Mouse (Mus musculus): Measurements from ENCODE around the gene Topbp1. TPM values are rescaled to one million over a fixed set of nuclear protein-coding genes. Genes with fewer than 3 reads are reported as not detected.
A peak's percentile ranks its signal among the peaks of the same experiment; 100 is the strongest.
"Not testable (repeated sequence)": the region's sequence is repeated elsewhere in the genome, so short reads cannot be mapped to it uniquely, and the experiment has no call there.

Gene Topbp1
- total RNA-seq, 2 experiments from 2014 or later = 14.7 to 24.8 TPM

- DNase-seq (ENCODE audit: low spot score in 2 of 2) = no peak
These were observed 43.8 kb downstream of the Topbp1 start for GRCm38 (mm10) chr9:103348791-103349190.

DNA sequence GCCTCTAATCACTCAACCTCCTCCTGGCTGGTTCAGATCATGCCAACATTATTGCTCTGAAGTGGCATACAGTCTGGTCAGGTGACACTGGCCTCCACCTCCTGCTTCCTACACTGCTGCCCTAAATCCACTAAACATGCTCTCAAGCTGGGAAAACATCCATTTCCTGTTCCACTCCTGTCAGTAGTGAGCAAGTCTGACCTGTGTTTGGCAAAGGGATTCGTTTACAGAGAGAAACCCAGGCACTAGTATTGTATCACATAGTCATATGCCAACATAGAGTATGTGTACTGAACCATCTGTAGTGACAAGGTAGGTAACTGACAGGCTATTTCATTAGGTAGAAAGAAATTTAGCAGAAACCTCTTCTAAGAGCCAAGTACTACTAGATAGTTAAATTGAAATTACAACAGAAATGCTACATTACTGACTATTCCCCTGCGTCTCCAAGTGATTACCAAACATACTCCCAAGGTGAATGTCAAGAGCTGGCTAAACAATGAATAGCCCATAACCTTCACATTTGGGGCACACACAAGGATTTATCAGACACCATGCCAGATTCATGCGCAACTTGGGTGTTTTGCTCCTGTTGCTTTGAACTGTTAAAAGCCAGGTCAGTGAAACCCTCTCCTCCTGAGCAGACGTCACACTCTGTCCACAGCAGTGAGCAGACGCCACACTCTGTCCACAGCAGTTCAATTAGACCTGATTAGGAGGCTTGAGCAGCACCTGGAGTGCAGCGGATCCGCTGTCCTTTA lies 48.7 kb downstream of the Topbp1 start:
- DNase-seq (ENCODE audit: low spot score in 2 of 2) = not testable (repeated sequence)

DNA sequence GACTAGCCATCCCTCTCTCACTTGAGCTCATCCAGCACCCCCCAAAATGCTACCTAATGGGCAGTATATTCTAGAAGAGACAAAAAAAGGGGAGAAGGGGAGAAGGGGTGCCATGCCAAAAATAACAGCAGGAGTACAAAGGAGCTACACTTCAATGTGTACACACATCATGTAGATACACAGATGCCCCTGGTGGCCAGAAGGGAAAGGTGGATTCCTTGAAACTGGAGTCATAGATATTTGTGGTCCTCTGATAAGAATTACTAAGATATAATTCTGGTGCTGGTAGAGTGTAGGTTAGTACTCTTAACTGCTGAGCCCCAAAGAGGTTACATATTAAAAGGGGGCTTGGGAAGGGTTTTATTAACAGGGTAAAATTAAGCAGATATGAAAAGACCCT lies 52.9 kb downstream of the Topbp1 start:
- DNase-seq (ENCODE audit: low spot score in 2 of 2) = no peak

GRCm38 (mm10) chr9:103358545-103358944 lies 53.5 kb downstream of the Topbp1 start:
- DNase-seq (ENCODE audit: low spot score in 2 of 2) = peak in 1 of 2 experiments; percentile 35

DNA sequence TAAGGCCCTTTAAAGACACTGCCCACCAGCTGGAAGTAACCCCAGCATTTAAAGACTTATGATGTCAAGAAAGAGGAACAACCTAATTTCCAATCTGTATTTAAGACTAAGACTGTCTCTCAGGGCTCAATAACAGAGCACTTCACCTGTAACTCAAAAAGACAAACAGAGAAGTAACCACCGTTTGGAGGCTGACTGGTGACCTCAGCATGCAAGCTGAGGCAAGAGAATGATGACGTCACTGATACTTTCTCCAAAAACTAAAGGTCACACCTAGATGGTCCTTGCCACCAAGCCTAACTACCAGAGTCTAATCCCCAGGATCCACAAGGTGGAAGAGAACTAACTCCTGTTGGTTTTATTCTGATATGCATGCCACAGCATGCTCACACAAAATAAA lies 55.6 kb downstream of the Topbp1 start:
- DNase-seq (ENCODE audit: low spot score in 2 of 2) = no peak

- no peak for DNase-seq (ENCODE audit: low spot score in 2 of 2)
These were observed 58.1 kb downstream of the Topbp1 start for GRCm38 (mm10) chr9:103363088-103363487.

GRCm38 (mm10) chr9:103363730-103364417 lies 58.9 kb downstream of the Topbp1 start:
- peak in 1 of 2 experiments; percentile 18 for DNase-seq (ENCODE audit: low spot score in 2 of 2)

- peak in 1 of 2 experiments; percentile 10 for DNase-seq (ENCODE audit: low spot score in 2 of 2)
These were observed 59.7 kb downstream of the Topbp1 start for GRCm38 (mm10) chr9:103364601-103365289.

DNA sequence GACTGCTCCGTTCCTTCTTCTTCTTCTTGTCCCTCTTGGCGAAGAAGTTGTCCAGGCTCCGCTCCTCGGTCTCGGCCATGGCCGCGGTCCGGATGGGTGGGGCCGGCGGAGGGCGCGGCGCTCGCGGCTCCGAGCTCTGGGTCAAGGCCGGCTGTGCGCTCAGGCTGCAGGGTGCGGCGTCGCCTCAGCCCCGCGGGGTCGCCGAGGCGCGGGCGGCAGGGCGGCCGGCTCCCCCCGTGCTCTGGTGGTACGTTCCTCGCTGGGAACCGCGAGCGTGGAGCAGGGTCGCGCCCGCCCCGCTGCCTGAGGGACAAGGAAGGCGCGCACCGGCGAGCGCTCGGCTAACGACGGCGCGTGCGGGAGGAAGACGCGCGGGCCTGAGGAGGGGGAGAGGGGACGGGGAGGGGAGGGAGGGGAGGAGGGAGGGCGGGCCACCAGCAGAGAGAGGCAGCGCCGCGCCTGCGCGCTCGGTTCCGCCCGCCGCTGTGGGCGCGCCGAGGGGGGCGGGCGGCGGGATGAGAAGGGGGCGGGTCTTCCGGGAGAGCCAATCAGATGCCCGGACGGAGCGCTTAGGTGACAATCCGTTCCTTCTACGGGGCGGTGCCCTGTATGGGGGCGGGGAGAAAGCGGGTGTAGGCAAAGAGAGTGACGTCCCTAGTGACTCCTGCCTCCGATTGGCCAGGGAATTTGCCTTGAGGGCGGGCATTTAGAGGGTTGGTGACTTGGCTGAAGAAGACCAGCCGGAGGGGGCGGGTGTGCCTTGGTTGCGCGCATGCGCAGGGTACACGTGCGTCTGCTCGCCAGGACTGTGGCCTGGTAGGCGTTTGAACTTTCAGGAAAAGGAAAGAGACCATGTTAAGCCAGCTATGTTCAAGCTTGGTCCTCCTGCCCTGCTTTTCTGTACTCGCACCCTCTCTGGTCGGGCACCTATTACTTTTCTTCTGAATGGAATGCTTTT lies 60.6 kb downstream of the Topbp1 start, which contains the start of gene Cdv3:
Gene Cdv3 (minus strand): TSS at position 551 of the 958 bp plus-strand sequence.
- peak; percentile 100 for DNase-seq (ENCODE audit: low spot score in 2 of 2)

GRCm38 (mm10) chr9:103366356-103366755 lies 61.3 kb downstream of the Topbp1 start:
- DNase-seq (ENCODE audit: low spot score in 2 of 2) = no peak

DNA sequence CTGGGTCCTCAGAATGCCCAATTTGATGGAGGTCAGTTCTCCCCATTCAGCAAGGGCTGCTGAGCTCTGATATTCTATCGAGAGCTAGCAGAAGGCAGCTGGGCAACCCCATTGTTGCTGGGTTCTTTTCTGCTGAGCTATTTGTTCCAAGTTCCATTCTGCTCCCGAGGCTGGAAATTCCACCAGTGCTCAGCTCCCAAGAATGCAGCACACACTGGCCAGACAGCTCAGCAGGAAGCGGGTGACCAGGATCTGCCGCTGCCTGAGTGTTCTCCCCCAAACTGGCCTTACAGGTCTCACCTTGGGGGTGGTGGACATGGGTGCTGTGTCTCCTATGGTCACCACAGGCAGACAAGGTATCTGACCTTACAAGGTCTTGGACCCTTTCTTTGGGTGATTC lies 64.9 kb downstream of the Topbp1 start:
- no peak for DNase-seq (ENCODE audit: low spot score in 2 of 2)

- no peak for DNase-seq (ENCODE audit: low spot score in 2 of 2)
These were observed 67.4 kb downstream of the Topbp1 start for GRCm38 (mm10) chr9:103372271-103373010.

- DNase-seq (ENCODE audit: low spot score in 2 of 2) = no peak
These were observed 71.6 kb downstream of the Topbp1 start for GRCm38 (mm10) chr9:103376346-103377320.

DNA sequence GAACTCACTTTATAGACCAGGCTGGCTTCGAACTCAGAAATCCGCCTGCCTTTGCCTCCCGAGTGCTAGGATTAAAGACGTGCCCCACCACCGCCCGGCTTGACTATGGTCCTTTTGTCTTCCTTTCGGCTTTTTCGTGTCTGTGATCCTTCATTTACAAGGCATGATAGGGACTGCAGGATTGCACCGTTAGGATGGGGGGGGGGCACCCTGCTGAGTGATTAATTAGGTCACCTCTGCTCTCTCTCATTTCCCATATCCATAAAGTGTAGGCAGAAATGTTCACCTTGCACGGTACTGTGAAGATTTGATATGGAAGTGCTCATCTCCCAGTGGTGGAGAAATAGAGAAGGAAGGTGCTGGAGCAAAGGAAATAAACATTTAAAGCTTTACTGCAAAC lies 73.7 kb downstream of the Topbp1 start:
- DNase-seq (ENCODE audit: low spot score in 2 of 2) = no peak

- no peak for DNase-seq (ENCODE audit: low spot score in 2 of 2)
These were observed 74.2 kb downstream of the Topbp1 start for GRCm38 (mm10) chr9:103379199-103379598.

DNA sequence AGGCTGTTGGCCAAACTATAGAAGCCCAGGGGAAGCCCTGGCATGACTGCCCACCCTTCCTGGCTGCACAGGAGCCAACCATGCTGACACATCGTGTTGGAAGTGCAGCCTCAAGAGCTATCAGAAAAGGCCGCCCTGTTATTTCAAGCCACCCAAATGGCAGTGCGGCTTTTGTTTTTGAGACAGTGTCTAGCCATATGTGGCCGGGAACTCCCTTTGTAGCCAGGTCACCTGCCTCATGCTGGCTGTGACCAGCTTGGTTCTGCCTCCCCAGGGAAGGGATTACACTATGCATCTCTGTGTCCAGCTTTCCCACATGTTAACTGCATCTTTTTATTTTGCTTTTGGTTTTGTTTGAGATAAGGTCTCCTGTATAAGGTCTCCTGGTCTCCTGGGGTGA lies 75.6 kb downstream of the Topbp1 start:
- DNase-seq (ENCODE audit: low spot score in 2 of 2) = no peak

- DNase-seq (ENCODE audit: low spot score in 2 of 2) = no peak
These were observed 78.0 kb downstream of the Topbp1 start for GRCm38 (mm10) chr9:103382989-103383388.

- DNase-seq (ENCODE audit: low spot score in 2 of 2) = no peak
These were observed 78.6 kb downstream of the Topbp1 start for GRCm38 (mm10) chr9:103383576-103383975.
